Mouse (Mus musculus): Measurements from ENCODE around the gene Tead3. TPM values are rescaled to one million over a fixed set of nuclear protein-coding genes. Genes with fewer than 3 reads are reported as not detected.
"Not testable (repeated sequence)": the region's sequence is repeated elsewhere in the genome, so short reads cannot be mapped to it uniquely, and the experiment has no call there.

The Tead3 gene
- total RNA-seq, 2 experiments from 2014 or later, result 12.8 to 13.5 TPM

GRCm38 (mm10) chr17:28330590-28330989 is 20.0 kb downstream of the Tead3 start:
- DNase-seq, result not testable (repeated sequence)

- no peak for DNase-seq
Measured at GRCm38 (mm10) chr17:28330232-28330546, 20.4 kb downstream of the Tead3 start.

- DNase-seq, result no peak
Measured at GRCm38 (mm10) chr17:28329503-28330231, 20.9 kb downstream of the Tead3 start.

- peak; percentile 55 for DNase-seq
Measured at GRCm38 (mm10) chr17:28328946-28329345, 21.7 kb downstream of the Tead3 start.

- peak; percentile 98 for DNase-seq
Measured at GRCm38 (mm10) chr17:28328366-28328928, 22.2 kb downstream of the Tead3 start, which contains the start of gene Rpl10a. Gene Rpl10a, plus strand, starts transcription at chr17:28328471.

- peak; percentile 65 for DNase-seq
Measured at GRCm38 (mm10) chr17:28327673-28328325, 22.8 kb downstream of the Tead3 start.

GRCm38 (mm10) chr17:28326951-28327350 is 23.7 kb downstream of the Tead3 start:
- no peak for DNase-seq

- DNase-seq, result no peak
Measured at GRCm38 (mm10) chr17:28325751-28326150, 24.9 kb downstream of the Tead3 start.

- not testable (repeated sequence) for DNase-seq
Measured at GRCm38 (mm10) chr17:28324416-28324815, 26.2 kb downstream of the Tead3 start.

- peak; percentile 40 for DNase-seq
Measured at GRCm38 (mm10) chr17:28323786-28324185, 26.8 kb downstream of the Tead3 start.

GRCm38 (mm10) chr17:28321700-28322099 is 28.9 kb downstream of the Tead3 start:
- no peak for DNase-seq

- DNase-seq, result no peak
Measured at GRCm38 (mm10) chr17:28317725-28318124, 32.9 kb downstream of the Tead3 start.

GRCm38 (mm10) chr17:28317091-28317490 is 33.5 kb downstream of the Tead3 start:
- DNase-seq, result no peak

- DNase-seq, result no peak
Measured at GRCm38 (mm10) chr17:28316476-28316875, 34.1 kb downstream of the Tead3 start.

GRCm38 (mm10) chr17:28315611-28316160 is 34.9 kb downstream of the Tead3 start:
- DNase-seq, result no peak

- DNase-seq, result no peak
Measured at GRCm38 (mm10) chr17:28313880-28314225, 36.8 kb downstream of the Tead3 start.

- peak; percentile 97 for DNase-seq
Measured at GRCm38 (mm10) chr17:28313212-28313879, 37.3 kb downstream of the Tead3 start, which contains the start of gene Fance. Gene Fance, plus strand, starts transcription at chr17:28313519.

GRCm38 (mm10) chr17:28312232-28313211 is 38.1 kb downstream of the Tead3 start:
- peak; percentile 34 for DNase-seq

- no peak for DNase-seq
Measured at GRCm38 (mm10) chr17:28311366-28312132, 39.1 kb downstream of the Tead3 start.

GRCm38 (mm10) chr17:28310831-28311230 is 39.8 kb downstream of the Tead3 start:
- DNase-seq, result no peak
